Mouse (Mus musculus) heart, embryonic 13.5 days (tissue): ENCODE data around the gene Pde4dip. TPM values are rescaled to one million over a fixed set of nuclear protein-coding genes. Genes with fewer than 3 reads are reported as not detected.

ENCODE experiments used
- ATAC-seq: fragments of 200-750 bp; cut with Nextera tagmentation; 2 replicates; pipeline ENCODE4 v1.8.0; 2017; ENCODE audit warnings: moderate TSS enrichment; ENCODE audit not compliant: insufficient number of reproducible peaks, low FRiP score, low TSS enrichment; ENCODE audit errors: extremely low read depth
- H3K27ac ChIP-seq: fragments of 300-500 bp; sonication (generic); replicated peaks from 2 replicates; pipeline ENCODE4 v1.5.1; 2015; ENCODE audit warnings: moderate library complexity, mild to moderate bottlenecking, inconsistent platforms
- H3K27me3 ChIP-seq: fragments of 300-500 bp; sonication (generic); replicated peaks from 2 replicates; pipeline ENCODE4 v1.6.1; 2015; ENCODE audit warnings: mild to moderate bottlenecking, inconsistent platforms
- H3K36me3 ChIP-seq: fragments of 300-500 bp; sonication (generic); 2 replicates; pipeline ENCODE4 v1.6.1; 2015; ENCODE audit warnings: mild to moderate bottlenecking, inconsistent platforms
- H3K4me1 ChIP-seq: fragments of 300-500 bp; sonication (generic); 2 replicates; pipeline ENCODE4 v1.6.1; 2015; ENCODE audit warnings: inconsistent platforms
- H3K4me2 ChIP-seq: fragments of 300-500 bp; sonication (generic); 2 replicates; pipeline ENCODE4 v1.6.1; 2015; ENCODE audit warnings: inconsistent platforms, mild to moderate bottlenecking, moderate library complexity
- H3K4me3 ChIP-seq: fragments of 300-500 bp; sonication (generic); 2 replicates; pipeline ENCODE4 v1.5.1; 2015; ENCODE audit warnings: moderate library complexity, mild to moderate bottlenecking, inconsistent platforms
- H3K9ac ChIP-seq: fragments of 300-500 bp; sonication (generic); 2 replicates; pipeline ENCODE4 v1.6.1; 2015; ENCODE audit warnings: inconsistent platforms, mild to moderate bottlenecking, moderate library complexity
- H3K9me3 ChIP-seq: fragments of 300-500 bp; sonication (generic); 2 replicates; pipeline ENCODE4 v1.6.1; 2016; ENCODE audit warnings: inconsistent platforms
- WGBS: fragments of 180-500 bp; shearing (Covaris S2); methylation state at CpG from one replicate; pipeline ENCODE4 v1.1.7; 2015; ENCODE audit warnings: mixed read lengths; 5-methylcytosine and 5-hydroxymethylcytosine counted together
- polyA plus RNA-seq: library from polyadenylated mRNA; unstranded; fragments of >200 nt; fragmentation: Nextera tagmentation; extraction: Ambion mirVana; gene quantifications from 2 replicates; pipeline ENCODE4 v1.2.1, GENCODE M21; 2015

Gene Pde4dip
- polyA plus RNA-seq, 1 experiment from 2014 or later = 68.2 TPM

DNA sequence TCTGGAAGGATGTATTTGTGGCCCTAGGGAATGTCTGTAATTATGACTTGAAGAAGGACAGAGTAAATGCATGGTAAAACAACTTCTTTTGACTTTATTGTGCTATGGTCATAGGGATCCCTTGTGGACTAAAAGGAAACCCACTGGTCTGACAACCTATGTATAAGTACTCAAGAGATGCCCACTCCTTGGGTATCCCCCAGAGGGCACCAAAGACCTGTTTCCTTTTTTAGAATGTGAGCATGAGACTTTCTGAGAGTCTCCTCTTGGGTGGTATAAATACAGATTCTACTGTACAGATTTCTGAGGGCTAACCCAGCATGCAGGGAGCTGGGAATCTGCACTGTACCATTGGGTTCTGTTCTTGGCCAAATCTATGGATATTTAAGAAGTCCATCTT, 48.1 kb downstream of the Pde4dip start:
- no peaks in the 10 kb centered on the region for H3K27me3 ChIP-seq
- no peak for ATAC-seq
- no peak overlapping the region for H3K4me3 ChIP-seq
- H3K4me2 ChIP-seq = no peak overlapping the region
- no peak overlapping the region for H3K27ac ChIP-seq
- H3K9me3 ChIP-seq = no peaks in the 10 kb centered on the region
- peaks cover 35% of the 10 kb centered on the region for H3K36me3 ChIP-seq
- no peak overlapping the region for H3K9ac ChIP-seq
- no peaks in the 10 kb centered on the region for H3K4me1 ChIP-seq

GRCm38 (mm10) chr3:97835888-97836287, 52.6 kb downstream of the Pde4dip start:
- 87% methylated on average over 5 of the region's 5 CpGs for WGBS
- ATAC-seq = no peak
- H3K4me1 ChIP-seq = peaks cover 35% of the 10 kb centered on the region
- H3K9me3 ChIP-seq = no peaks in the 10 kb centered on the region
- no peak overlapping the region for H3K27ac ChIP-seq
- no peaks in the 10 kb centered on the region for H3K27me3 ChIP-seq
- H3K4me3 ChIP-seq = no peak overlapping the region
- H3K4me2 ChIP-seq = no peak overlapping the region
- H3K36me3 ChIP-seq = peaks cover 17% of the 10 kb centered on the region
- H3K9ac ChIP-seq = no peak overlapping the region

DNA sequence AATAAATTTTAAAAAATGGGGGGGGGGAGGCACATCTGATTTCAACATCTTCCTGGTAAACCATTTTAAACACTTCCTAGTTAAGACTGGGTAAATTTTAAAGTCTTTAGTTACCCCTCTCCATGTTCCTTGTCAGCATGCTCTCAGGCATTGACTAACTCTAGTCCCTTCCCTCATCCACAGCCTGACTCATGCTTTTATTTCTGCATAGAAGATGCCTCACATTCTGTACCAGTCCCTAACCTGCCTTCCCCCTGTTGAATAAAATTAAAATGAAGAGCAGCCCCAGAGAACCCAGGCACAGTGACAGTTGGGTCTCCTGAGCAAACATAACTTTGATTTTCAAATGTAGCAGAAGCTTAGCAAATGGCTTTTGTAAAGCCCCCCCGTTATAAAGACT, 53.9 kb downstream of the Pde4dip start:
- peaks cover 12% of the 10 kb centered on the region for H3K36me3 ChIP-seq
- 55% methylated on average over 1 of the region's 1 CpGs for WGBS
- H3K4me1 ChIP-seq = peaks cover 39% of the 10 kb centered on the region
- no peaks in the 10 kb centered on the region for H3K27me3 ChIP-seq
- no peaks in the 10 kb centered on the region for H3K9me3 ChIP-seq
- no peak for ATAC-seq
- H3K4me2 ChIP-seq = no peak overlapping the region
- H3K9ac ChIP-seq = no peak overlapping the region
- H3K4me3 ChIP-seq = no peak overlapping the region
- no peak overlapping the region for H3K27ac ChIP-seq

GRCm38 (mm10) chr3:97831564-97832320, 56.8 kb downstream of the Pde4dip start:
- peak overlapping the region; percentile 25 for H3K27ac ChIP-seq

DNA sequence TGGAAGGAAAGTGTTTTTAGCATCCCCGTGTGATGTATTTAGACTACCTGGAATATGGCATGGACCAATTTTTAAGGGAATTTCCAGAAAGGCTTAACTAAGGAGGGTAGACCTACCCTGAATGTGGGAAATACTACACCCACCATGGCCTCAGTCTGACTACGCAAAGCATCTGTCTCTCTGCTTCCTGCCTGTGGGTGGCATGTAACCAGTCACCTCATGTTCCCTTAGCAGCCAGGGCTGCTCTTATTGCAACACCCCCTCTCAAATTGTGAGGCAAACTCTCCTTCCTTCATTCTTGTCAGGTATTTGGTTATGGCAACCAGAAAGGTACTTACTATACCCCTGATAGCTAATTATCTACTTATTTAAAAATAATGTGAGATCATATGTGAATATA, 57.9 kb downstream of the Pde4dip start:
- H3K27ac ChIP-seq = no peak overlapping the region; the same call in 1 of the 2 replicates
- no peak for ATAC-seq

More at GRCm38 (mm10) chr3:97831564-97832320, 56.8 kb downstream of the Pde4dip start:
- Histone ChIP-seq H3K27me3 (no peaks in the 10 kb centered on the region), H3K4me1 (peaks cover 56% of the 10 kb centered on the region), H3K4me2 (no peak overlapping the region), H3K9me3 (no peaks in the 10 kb centered on the region), H3K36me3 (no peaks in the 10 kb centered on the region), H3K4me3 (no peak overlapping the region), H3K9ac (no peak overlapping the region)
- WGBS = 71% methylated on average over 15 of the region's 15 CpGs
- no peak for ATAC-seq

DNA sequence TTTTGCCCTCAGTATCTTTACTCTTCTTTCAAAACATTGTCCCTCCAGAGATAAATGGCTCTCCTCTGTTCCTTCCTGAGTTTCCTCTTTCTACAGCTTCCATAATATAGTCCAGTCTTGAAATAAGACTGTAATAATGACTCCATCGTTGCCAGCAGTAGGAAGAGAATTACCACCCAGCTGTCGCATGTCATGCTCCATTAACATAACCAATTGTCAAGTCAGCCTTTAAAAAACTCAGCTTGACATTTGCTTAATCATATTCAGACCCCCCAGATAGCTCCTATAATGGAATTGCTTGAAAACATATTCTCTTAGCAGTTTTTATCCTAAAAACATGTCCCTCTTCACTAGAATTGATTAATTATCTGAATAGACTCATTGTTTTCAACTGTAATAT, 58.4 kb downstream of the Pde4dip start:
- 71% methylated on average over 2 of the region's 2 CpGs for WGBS
- ATAC-seq = no peak
- Histone ChIP-seq H3K27me3 (peaks cover 2% of the 10 kb centered on the region; the same call in 1 of the 2 replicates), H3K4me3 (no peak overlapping the region), H3K9me3 (no peaks in the 10 kb centered on the region), H3K9ac (no peak overlapping the region), H3K4me1 (peaks cover 65% of the 10 kb centered on the region), H3K36me3 (no peaks in the 10 kb centered on the region), H3K27ac (no peak overlapping the region), H3K4me2 (no peak overlapping the region)

More for the DNA sequence above, 57.9 kb downstream of the Pde4dip start:
- H3K9me3 ChIP-seq = no peaks in the 10 kb centered on the region
- H3K9ac ChIP-seq = no peak overlapping the region
- H3K36me3 ChIP-seq = no peaks in the 10 kb centered on the region
- peaks cover 60% of the 10 kb centered on the region for H3K4me1 ChIP-seq
- no peak overlapping the region for H3K4me3 ChIP-seq
- 0 out of 2 replicates have a peak, but pooled peaks cover under 1% of the 10 kb centered on the region for H3K27me3 ChIP-seq
- no peak overlapping the region for H3K4me2 ChIP-seq
- 79% methylated on average over 2 of the region's 2 CpGs for whole genome bisulfite sequencing

GRCm38 (mm10) chr3:97828286-97828685, 60.2 kb downstream of the Pde4dip start:
- H3K9me3 ChIP-seq = no peaks in the 10 kb centered on the region
- H3K27me3 ChIP-seq = peaks cover 8% of the 10 kb centered on the region; the same call in 1 of the 2 replicates
- peak overlapping the region; percentile 56 for H3K27ac ChIP-seq
- no peak overlapping the region for H3K4me2 ChIP-seq
- H3K4me1 ChIP-seq = peaks cover 58% of the 10 kb centered on the region
- no peak for ATAC-seq
- no peaks in the 10 kb centered on the region for H3K36me3 ChIP-seq
- 85% methylated on average over 4 of the region's 4 CpGs for WGBS
- no peak overlapping the region for H3K9ac ChIP-seq
- no peak overlapping the region for H3K4me3 ChIP-seq

GRCm38 (mm10) chr3:97825246-97825645, 63.3 kb downstream of the Pde4dip start:
- Histone ChIP-seq H3K4me2 (peak overlapping the region; percentile 86), H3K27me3 (peaks cover 18% of the 10 kb centered on the region), H3K27ac (peak overlapping the region; percentile 98), H3K9ac (peak overlapping the region; percentile 89), H3K9me3 (no peaks in the 10 kb centered on the region), H3K36me3 (no peaks in the 10 kb centered on the region), H3K4me3 (peak overlapping the region; percentile 73), H3K4me1 (peaks cover 52% of the 10 kb centered on the region)
- 8% methylated on average over 3 of the region's 3 CpGs for WGBS
- ATAC-seq = no peak

- H3K4me1 ChIP-seq = peaks cover 55% of the 10 kb centered on the region
- peak; percentile 27; the same call in 1 of the 2 replicates for ATAC-seq
- no peaks in the 10 kb centered on the region for H3K9me3 ChIP-seq
- peak overlapping the region; percentile 98 for H3K27ac ChIP-seq
- H3K27me3 ChIP-seq = peaks cover 18% of the 10 kb centered on the region
- WGBS = 1% methylated on average over 4 of the region's 5 CpGs
- H3K4me2 ChIP-seq = peak overlapping the region; percentile 86
- H3K36me3 ChIP-seq = no peaks in the 10 kb centered on the region
- H3K4me3 ChIP-seq = peak overlapping the region; percentile 73
- peak overlapping the region; percentile 89 for H3K9ac ChIP-seq
Observed at GRCm38 (mm10) chr3:97824744-97825143, 63.8 kb downstream of the Pde4dip start.

- Histone ChIP-seq H3K27me3 (peaks cover 18% of the 10 kb centered on the region), H3K9ac (peak overlapping the region; percentile 89), H3K27ac (peak overlapping the region; percentile 98), H3K4me1 (peaks cover 59% of the 10 kb centered on the region), H3K4me3 (peak overlapping the region; percentile 73), H3K4me2 (peak overlapping the region; percentile 86), H3K9me3 (no peaks in the 10 kb centered on the region), H3K36me3 (no peaks in the 10 kb centered on the region)
- ATAC-seq = peak; percentile 72; the same call in 1 of the 2 replicates
- 3% methylated on average over 29 of the region's 29 CpGs for WGBS
Observed at GRCm38 (mm10) chr3:97824011-97824711, 64.3 kb downstream of the Pde4dip start.

GRCm38 (mm10) chr3:97823438-97823837, 65.1 kb downstream of the Pde4dip start:
- peak overlapping the region; percentile 73 for H3K4me3 ChIP-seq
- ATAC-seq = no peak
- no peaks in the 10 kb centered on the region for H3K9me3 ChIP-seq
- peaks cover 61% of the 10 kb centered on the region for H3K4me1 ChIP-seq
- H3K36me3 ChIP-seq = no peaks in the 10 kb centered on the region
- H3K9ac ChIP-seq = peak overlapping the region; percentile 89
- H3K27ac ChIP-seq = peak overlapping the region; percentile 98
- H3K27me3 ChIP-seq = peaks cover 18% of the 10 kb centered on the region
- WGBS = 21% methylated on average over 6 of the region's 6 CpGs
- peak overlapping the region; percentile 86 for H3K4me2 ChIP-seq
